Mouse (Mus musculus): ENCODE data around the gene Cyp11a1. TPM values are rescaled to one million over a fixed set of nuclear protein-coding genes. Genes with fewer than 3 reads are reported as not detected.

The Cyp11a1 gene
- not detected in 2 replicates for polyA plus RNA-seq (2016; fragmentation: Nextera tagmentation; extraction: Ambion mirVana)

DNA sequence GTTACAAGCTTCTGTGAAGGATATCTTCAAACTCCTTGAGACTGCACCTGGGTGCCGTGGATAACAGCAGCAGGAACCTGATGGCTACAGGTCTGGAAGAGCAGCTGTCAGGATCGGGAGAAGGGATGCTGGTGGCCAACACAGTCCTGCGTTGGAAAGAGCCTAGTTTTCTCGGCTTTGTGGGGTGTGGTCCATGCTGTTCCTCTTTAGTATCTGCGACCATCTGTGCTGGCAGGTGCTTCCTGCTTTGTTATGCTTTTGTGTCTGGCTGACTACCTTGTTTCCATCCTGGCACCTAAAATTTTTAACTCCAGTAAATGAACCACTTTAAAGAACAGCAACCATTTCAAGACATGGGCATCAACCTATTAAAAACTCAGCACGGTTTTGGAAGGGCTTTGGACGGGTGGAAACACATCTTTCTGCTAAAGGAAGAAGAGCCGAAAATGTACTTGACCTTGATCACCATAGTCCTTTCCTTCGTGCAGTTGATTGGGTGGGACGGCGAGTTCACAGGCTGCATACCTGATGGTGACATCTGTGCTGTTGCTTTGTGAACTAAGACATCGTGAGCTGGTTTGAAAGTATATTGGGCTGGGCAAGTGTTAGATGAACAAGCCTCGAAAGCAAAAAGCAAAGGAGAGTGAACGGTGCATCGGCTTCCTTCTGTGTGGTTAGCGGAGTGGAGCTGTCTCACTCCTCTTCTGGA is at the start of gene Cyp11a1:
TSS of gene Cyp11a1 (plus strand) at position 659 of the 709 bp plus-strand sequence.
- H3K36me3 ChIP-seq (replicated peaks): no peaks in the 10 kb centered on the region
- H3K4me1 ChIP-seq: peaks cover 30% of the 10 kb centered on the region
- H3K9me3 ChIP-seq: no peaks in the 10 kb centered on the region
- WGBS: 89% methylated on average over 16 of the region's 16 CpGs
- H3K27ac ChIP-seq (replicated peaks): no peak within 1 kb of the TSS
- no peak within 1 kb of the TSS for H3K4me3 ChIP-seq
- no peak for DNase-seq (ENCODE audit: low spot score)
- peaks cover 8% of the 10 kb centered on the region for H3K27me3 ChIP-seq (replicated peaks; ENCODE audit: low read depth, poor library complexity, severe bottlenecking)

- peaks cover 39% of the 10 kb centered on the region for H3K4me1 ChIP-seq
These were observed 49.4 kb upstream of the Cyp11a1 start for GRCm38 (mm10) chr9:57956838-57957236.

GRCm38 (mm10) chr9:57958615-57959014 is 47.6 kb upstream of the Cyp11a1 start:
- no peaks in the 10 kb centered on the region; the same call in 1 of the 2 replicates for H3K36me3 ChIP-seq (replicated peaks)
- 71% methylated on average over 1 of the region's 1 CpGs for WGBS
- no peaks in the 10 kb centered on the region for H3K9me3 ChIP-seq
- peaks cover 32% of the 10 kb centered on the region for H3K4me1 ChIP-seq
- H3K27ac ChIP-seq (replicated peaks): no peak overlapping the region
- H3K4me3 ChIP-seq: no peak overlapping the region
- peaks cover 11% of the 10 kb centered on the region for H3K27me3 ChIP-seq (replicated peaks; ENCODE audit: low read depth, poor library complexity, severe bottlenecking)
- DNase-seq (ENCODE audit: low spot score): no peak

More at GRCm38 (mm10) chr9:57956838-57957236, 49.4 kb upstream of the Cyp11a1 start:
- H3K27me3 ChIP-seq (replicated peaks; ENCODE audit: low read depth, poor library complexity, severe bottlenecking): peaks cover 11% of the 10 kb centered on the region
- H3K9me3 ChIP-seq: no peaks in the 10 kb centered on the region
- no peak for DNase-seq (ENCODE audit: low spot score)
- no peaks in the 10 kb centered on the region; the same call in 1 of the 2 replicates for H3K36me3 ChIP-seq (replicated peaks)
- H3K4me3 ChIP-seq: no peak overlapping the region
- 80% methylated on average over 5 of the region's 5 CpGs for WGBS
- H3K27ac ChIP-seq (replicated peaks): no peak overlapping the region

GRCm38 (mm10) chr9:57959399-57959798 is 46.8 kb upstream of the Cyp11a1 start:
- no peak for DNase-seq (ENCODE audit: low spot score)
- H3K27ac ChIP-seq (replicated peaks): no peak overlapping the region
- peaks cover 7% of the 10 kb centered on the region for H3K27me3 ChIP-seq (replicated peaks; ENCODE audit: low read depth, poor library complexity, severe bottlenecking)
- no peaks in the 10 kb centered on the region for H3K9me3 ChIP-seq
- 76% methylated on average over 10 of the region's 10 CpGs for WGBS
- H3K4me3 ChIP-seq: no peak overlapping the region
- no peaks in the 10 kb centered on the region; the same call in 1 of the 2 replicates for H3K36me3 ChIP-seq (replicated peaks)
- H3K4me1 ChIP-seq: peaks cover 31% of the 10 kb centered on the region

- no peaks in the 10 kb centered on the region; the same call in 1 of the 2 replicates for H3K36me3 ChIP-seq (replicated peaks)
- WGBS: 87% methylated on average over 17 of the region's 17 CpGs
- no peak overlapping the region for H3K27ac ChIP-seq (replicated peaks)
- H3K4me3 ChIP-seq: no peak overlapping the region
- no peak for DNase-seq (ENCODE audit: low spot score)
- peaks cover 7% of the 10 kb centered on the region for H3K27me3 ChIP-seq (replicated peaks; ENCODE audit: low read depth, poor library complexity, severe bottlenecking)
- H3K9me3 ChIP-seq: no peaks in the 10 kb centered on the region
- H3K4me1 ChIP-seq: peaks cover 36% of the 10 kb centered on the region
These were observed 46.0 kb upstream of the Cyp11a1 start for GRCm38 (mm10) chr9:57959886-57960866.

DNA sequence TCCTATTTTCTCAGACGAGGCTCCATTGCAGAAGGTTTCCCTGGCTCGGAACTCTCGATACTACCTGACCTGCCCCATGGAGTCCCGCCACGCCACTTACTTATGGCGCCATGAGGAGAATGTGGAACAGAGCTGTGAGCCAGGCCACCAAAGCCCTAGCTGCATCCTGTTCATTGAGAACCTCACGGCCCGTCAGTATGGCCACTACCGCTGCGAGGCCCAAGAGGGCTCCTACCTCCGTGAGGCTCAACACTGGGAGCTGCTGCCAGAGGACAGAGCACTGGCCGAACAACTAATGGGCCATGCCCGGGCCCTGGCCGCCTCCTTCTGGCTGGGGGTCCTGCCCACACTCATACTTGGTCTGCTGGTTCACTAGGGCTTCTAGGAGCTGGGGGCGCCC is 45.0 kb upstream of the Cyp11a1 start:
- H3K27me3 ChIP-seq (replicated peaks; ENCODE audit: low read depth, poor library complexity, severe bottlenecking): peaks cover 7% of the 10 kb centered on the region
- H3K27ac ChIP-seq (replicated peaks): peak overlapping the region; percentile 35; the same call in 1 of the 2 replicates
- peaks cover 36% of the 10 kb centered on the region for H3K4me1 ChIP-seq
- 87% methylated on average over 15 of the region's 15 CpGs for WGBS
- no peaks in the 10 kb centered on the region for H3K9me3 ChIP-seq
- no peak overlapping the region for H3K4me3 ChIP-seq
- no peak for DNase-seq (ENCODE audit: low spot score)
- H3K36me3 ChIP-seq (replicated peaks): no peaks in the 10 kb centered on the region; the same call in 1 of the 2 replicates

DNA sequence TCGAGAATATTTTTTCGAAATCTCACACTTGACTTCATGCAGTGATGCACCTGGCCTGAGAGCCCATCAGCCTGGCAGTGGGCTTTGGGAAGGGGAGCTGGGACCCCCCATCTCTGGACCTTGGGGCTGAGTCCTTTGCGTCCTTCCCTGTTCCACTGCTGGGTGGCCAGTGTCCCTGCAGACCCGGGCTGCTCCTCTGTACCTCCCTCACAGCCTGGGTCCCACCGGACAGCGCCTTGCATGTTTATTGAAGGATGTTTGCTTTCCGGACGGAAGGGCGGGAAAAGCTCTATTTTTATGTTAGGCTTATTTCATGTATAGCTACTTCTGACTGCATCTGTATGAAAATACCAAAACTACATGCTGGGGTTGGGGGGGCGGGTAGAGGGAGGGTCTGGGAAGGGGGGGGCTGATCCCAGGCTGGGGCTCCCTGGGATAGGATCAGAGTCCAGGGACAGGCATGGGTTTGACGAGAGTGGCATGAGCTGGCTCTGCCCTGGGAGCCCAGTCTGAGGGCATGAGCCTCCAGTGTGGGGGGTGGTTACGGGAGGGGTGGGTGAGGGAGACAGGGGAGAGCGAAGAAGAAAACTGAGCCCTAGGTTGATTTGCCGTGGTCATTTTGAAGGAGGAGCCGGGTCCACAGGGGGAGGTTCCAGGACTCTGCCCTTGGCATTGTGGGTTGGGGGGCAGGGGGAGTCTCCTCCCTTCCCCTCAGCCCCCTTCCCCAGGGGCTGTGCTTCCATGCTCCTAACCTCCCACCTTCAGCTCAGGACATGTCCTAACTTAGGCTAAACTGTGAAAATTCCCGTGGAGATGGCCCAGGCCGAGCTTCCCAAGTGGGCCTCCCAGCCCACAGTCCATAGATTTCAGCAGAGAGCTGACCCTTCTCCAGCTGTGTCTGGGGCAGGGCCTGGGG is 44.1 kb upstream of the Cyp11a1 start:
- Histone ChIP-seq H3K4me1 (peaks cover 36% of the 10 kb centered on the region), H3K9me3 (no peaks in the 10 kb centered on the region), H3K27me3 (replicated peaks; ENCODE audit: low read depth, poor library complexity, severe bottlenecking) (peaks cover 7% of the 10 kb centered on the region), H3K36me3 (replicated peaks) (no peaks in the 10 kb centered on the region; the same call in 1 of the 2 replicates), H3K27ac (replicated peaks) (peak overlapping the region; percentile 61; the same call in 1 of the 2 replicates), H3K4me3 (no peak overlapping the region)
- DNase-seq (ENCODE audit: low spot score): no peak
- 70% methylated on average over 17 of the region's 17 CpGs for WGBS

- Histone ChIP-seq H3K27ac (replicated peaks) (no peak overlapping the region), H3K4me1 (peaks cover 45% of the 10 kb centered on the region), H3K36me3 (replicated peaks) (no peaks in the 10 kb centered on the region; the same call in 1 of the 2 replicates), H3K4me3 (no peak overlapping the region), H3K9me3 (no peaks in the 10 kb centered on the region), H3K27me3 (replicated peaks; ENCODE audit: low read depth, poor library complexity, severe bottlenecking) (peaks cover 7% of the 10 kb centered on the region)
- DNase-seq (ENCODE audit: low spot score): no peak
- 86% methylated on average over 4 of the region's 4 CpGs for WGBS
These were observed 42.8 kb upstream of the Cyp11a1 start for GRCm38 (mm10) chr9:57963249-57963997.

DNA sequence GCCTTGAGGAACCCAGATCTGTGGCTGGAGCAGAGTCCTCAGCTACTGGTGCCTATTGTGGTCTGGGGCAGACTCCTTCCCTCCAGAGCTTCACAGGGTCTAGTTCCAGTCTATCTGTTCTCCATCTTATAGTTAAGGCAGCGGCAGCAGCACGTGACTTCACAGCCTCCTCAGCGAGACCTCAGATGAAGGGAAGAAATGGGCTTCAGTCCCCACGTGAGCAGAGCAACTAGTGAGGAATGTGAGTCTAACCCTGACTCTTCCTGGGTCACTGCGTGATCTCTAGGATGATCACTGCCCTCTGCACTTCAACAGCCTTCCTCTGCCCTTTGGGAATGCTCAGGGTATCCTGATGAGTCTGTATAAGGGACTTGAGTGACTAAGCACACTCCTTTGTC is 42.2 kb upstream of the Cyp11a1 start:
- peak overlapping the region; percentile 7; the same call in 1 of the 2 replicates for H3K27ac ChIP-seq (replicated peaks)
- H3K27me3 ChIP-seq (replicated peaks; ENCODE audit: low read depth, poor library complexity, severe bottlenecking): peaks cover 7% of the 10 kb centered on the region
- DNase-seq (ENCODE audit: low spot score): no peak
- H3K9me3 ChIP-seq: no peaks in the 10 kb centered on the region
- WGBS: 78% methylated on average over 5 of the region's 5 CpGs
- H3K4me1 ChIP-seq: peaks cover 51% of the 10 kb centered on the region
- no peaks in the 10 kb centered on the region; the same call in 1 of the 2 replicates for H3K36me3 ChIP-seq (replicated peaks)
- H3K4me3 ChIP-seq: no peak overlapping the region

GRCm38 (mm10) chr9:57964528-57965250 is 41.5 kb upstream of the Cyp11a1 start:
- WGBS: 77% methylated on average over 6 of the region's 6 CpGs
- Histone ChIP-seq H3K9me3 (no peaks in the 10 kb centered on the region), H3K4me3 (no peak overlapping the region), H3K4me1 (peaks cover 52% of the 10 kb centered on the region), H3K27ac (replicated peaks) (0 out of 2 replicates have a peak overlapping the region, but pooled peaks have one; percentile 7), H3K36me3 (replicated peaks) (no peaks in the 10 kb centered on the region; the same call in 1 of the 2 replicates), H3K27me3 (replicated peaks; ENCODE audit: low read depth, poor library complexity, severe bottlenecking) (peaks cover 7% of the 10 kb centered on the region)
- no peak for DNase-seq (ENCODE audit: low spot score)
